Mouse (Mus musculus): ENCODE results near the gene March9.

Gene March9

DNA sequence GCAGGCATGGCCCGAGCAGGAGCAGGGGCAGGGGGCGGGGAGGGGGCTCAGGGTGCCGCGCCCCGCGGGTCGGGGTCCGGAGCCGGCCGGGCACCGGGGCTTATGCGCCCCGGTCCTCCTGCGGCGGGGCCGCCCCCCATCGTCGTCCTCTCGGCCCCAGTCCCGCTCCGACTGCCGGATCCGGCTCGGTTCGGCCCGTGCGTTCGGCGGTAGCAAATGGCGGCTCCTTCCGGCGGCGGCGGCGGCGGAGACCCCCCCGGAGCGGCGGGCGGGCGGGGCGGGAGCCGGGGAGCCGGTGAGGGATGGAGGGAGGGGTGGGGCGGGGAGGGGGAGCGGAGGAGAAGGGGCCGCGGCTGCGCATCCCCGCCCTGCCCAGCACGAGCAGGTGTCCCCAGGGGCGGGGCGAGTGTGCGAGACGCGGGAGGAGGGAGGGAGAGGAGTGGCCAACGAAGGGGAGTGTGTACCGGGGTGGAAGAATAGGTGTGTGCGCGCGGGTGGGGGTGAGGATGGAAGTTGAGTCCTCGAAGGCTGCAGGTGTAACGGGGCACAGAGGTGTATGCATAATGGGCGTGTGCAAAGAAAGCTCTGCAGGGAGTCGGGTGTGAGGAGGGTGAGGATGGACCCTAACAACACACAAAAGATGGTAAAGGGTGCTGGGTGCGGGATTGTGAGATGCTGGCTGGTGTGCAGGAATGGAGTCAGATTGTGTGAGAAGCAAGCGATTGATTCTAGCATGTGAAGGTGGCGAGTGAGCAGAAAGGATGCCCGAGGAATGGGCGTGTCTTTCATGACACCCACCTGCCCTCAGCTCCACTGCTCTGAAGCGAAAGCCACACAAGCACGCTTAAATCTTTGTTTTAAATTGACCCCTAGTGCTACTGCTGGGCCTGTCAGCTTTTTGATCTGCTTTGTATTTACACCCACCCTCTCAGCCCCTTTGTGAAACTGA, at the start of gene March9:
Gene March9, minus strand, starts transcription at position 217 of the 949 bp plus-strand sequence.
- peak; percentile 84 for DNase-seq

DNA sequence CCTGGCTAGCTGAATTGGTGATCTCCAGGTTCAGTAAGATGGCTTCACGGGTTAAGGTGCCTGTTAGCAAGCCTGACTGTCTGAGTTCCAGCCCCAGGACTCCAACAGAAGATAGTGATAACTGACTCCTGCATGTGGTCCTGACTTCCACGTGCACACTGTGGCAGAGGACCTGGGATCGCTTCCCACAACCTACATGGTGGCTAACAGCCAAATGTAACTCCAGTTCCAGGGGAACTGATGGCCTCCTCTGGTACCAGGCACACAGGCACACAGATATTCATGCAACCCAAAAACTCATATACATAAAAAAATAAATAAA, 48.2 kb upstream of the March9 start:
- no peak for DNase-seq

DNA sequence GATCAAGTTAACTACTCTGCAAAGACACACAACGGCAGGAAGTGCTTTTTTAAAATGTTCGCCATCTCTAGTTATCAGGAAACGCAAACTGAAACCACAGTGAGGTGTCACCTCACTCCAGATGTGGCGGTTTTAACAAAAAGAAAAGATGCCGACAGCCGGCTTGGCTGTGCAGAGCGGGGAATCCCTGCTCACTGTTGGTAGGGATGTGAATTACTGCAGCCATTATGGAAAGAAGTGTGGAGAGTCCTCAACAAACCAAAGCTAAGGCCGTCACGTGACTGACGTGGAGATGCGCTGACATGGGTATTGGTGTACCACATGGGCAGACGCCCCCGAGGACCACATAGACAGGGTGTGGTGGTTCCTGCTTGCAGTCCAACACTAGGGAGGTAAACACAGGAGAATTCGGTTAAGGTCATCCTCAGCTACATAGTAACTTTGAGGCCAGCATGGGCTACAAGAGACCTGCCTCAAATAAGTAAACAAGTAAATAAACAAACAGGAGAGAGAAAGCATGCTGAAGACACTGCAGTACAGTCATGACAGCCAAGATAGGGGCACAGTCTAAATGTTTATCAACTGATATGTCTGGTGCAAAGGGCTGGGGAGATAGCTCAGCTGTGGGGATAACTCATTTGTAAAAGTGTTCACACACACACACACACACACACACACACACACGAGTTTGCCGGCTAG, 47.7 kb upstream of the March9 start:
- DNase-seq = no peak

- DNase-seq = no peak
These were observed 43.6 kb upstream of the March9 start for GRCm38 (mm10) chr10:127103631-127104030.

GRCm38 (mm10) chr10:127101151-127101550, 41.2 kb upstream of the March9 start:
- no peak for DNase-seq

GRCm38 (mm10) chr10:127100414-127100813, 40.4 kb upstream of the March9 start:
- no peak for DNase-seq

GRCm38 (mm10) chr10:127099868-127100267, 39.9 kb upstream of the March9 start:
- DNase-seq = no peak

GRCm38 (mm10) chr10:127099191-127099590, 39.2 kb upstream of the March9 start:
- no peak for DNase-seq

DNA sequence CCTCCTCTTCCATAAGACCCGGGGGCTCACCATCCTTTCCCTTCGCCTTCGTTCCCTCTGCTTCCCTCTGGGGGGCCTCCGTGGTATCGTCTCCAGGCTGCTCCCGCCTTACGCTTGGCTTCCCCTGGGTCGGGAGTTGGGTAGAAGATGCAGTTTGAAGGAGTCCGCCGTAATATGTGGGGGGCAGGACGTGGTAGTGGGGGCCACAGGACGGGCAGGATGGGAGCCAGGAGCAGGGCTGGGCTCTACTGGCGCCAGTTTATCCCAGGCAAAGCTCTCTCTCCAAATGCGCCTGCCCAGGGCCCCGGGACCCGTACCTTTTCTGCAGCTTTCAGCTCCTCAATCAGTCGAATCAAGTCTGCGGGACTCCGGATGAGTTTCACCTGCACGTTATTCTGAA, 38.5 kb upstream of the March9 start:
- DNase-seq = no peak

DNA sequence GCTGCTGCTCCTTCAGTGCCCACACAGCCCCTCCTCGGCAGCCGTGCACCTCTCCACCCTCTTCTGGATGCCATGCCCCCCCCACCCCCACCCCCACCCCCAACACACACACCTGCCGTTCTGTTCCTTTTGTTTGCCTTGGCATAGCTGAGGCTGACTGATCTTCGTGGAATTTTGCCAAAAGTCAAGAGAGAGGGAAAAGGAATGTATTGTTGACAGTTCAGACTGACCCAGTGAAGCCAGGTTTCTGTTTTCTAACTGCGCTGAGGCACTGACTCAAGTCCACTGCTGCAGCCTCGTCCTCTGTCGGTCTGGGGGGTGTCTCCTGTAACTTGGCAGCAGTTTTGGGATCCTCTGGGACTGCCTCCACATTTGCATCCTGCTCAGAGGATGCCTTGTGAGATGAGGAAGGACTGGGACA, 34.4 kb upstream of the March9 start:
- DNase-seq = peak; percentile 41

- no peak for DNase-seq
These were observed 32.8 kb upstream of the March9 start for GRCm38 (mm10) chr10:127092742-127093141.

DNA sequence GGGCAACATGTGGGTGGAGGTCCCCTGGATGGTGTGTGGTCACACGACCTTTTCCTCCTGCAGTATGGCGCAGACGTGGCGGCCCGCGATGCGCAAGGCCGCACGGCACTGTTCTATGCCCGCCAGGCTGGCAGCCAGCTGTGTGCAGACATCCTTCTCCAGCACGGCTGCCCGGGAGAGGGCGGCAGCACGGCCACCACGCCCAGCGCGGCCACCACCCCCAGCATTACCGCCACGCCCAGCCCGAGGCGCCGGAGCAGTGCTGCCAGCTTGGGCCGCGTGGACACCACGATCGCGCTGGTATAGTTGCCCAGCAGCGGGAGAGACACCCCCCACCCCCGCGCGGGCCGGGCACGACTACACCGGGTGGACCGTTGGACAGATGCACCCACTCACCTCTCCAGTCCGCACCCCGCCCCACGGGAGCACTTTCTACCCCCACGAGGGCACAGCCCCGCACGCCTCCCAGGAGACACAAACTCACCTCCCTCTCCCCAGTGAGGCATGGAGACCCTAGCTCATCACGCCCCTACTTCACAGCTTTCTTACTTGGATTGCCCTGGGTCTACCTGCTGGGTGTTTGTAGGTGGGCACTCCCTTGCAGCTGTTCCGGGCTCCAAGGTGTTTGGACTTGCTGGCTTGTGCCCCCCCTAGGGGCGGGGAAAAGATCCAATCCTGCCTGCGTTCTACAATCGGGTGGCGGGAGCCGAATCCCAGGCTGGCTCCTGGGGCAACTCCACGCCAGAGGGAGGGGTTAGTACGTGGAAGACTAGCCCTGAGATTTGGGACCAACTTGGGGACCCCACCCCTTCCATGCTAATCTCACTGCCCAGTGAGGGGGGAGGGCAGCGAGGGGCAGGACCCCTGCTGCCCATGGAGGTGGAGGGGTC, 31.8 kb upstream of the March9 start:
- DNase-seq = peak; percentile 35

DNA sequence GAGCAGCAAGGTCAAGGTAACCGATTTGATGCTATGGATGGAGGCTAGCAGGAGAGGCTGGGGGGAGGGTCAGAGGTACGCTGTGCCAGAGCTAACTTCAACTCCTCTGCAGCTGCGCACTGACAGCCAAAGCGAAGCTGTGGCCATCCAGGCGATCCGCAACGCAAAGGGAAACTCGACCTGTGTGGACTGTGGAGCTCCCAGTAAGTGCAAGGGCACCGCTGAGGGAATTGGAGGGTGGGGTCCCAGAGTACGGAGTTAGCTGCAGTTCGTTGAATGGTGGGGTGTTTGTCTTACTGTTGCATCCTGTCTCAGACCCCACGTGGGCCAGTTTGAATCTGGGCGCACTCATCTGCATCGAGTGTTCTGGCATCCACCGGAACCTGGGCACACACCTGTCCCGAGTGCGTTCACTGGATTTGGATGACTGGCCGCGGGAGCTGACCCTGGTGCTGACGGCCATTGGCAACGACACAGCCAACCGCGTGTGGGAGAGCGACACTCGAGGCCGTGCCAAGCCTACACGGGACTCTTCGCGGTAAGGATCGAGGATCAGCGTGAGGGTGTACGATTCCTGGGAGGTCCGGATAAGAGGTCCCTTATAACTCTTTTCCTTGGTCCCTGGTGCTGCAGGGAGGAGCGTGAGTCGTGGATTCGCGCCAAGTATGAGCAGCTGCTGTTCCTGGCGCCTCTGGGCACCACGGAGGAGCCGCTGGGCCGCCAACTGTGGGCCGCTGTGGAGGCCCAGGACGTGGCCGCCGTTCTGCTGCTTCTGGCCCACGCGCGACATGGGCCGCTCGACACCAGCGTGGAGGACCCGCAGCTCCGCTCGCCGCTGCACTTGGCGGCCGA, 30.8 kb upstream of the March9 start:
- DNase-seq = peak; percentile 79

DNA sequence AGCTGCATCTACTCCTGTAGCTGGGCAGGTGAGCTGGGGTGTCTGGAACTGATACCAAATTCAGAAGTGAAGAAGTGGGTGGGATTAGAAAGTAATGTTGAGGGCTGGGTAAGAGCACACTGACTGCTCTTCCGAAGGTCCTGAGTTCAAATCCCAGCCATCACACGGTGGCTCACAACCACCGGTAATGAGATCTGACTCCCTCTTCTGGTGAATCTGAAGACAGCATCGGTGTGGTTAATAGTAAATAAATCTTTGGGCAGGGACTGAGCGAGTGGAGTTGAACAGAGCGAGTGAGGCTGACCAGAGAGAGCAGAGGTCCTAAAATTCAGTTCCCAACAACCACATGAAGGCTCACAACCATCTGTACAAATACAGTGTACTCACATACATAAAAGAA, 25.6 kb upstream of the March9 start:
- DNase-seq = no peak

GRCm38 (mm10) chr10:127085052-127085451, 25.1 kb upstream of the March9 start:
- DNase-seq = no peak

- DNase-seq = no peak
These were observed 23.9 kb upstream of the March9 start for GRCm38 (mm10) chr10:127083915-127084306.

GRCm38 (mm10) chr10:127083292-127083914, 23.4 kb upstream of the March9 start:
- no peak for DNase-seq

DNA sequence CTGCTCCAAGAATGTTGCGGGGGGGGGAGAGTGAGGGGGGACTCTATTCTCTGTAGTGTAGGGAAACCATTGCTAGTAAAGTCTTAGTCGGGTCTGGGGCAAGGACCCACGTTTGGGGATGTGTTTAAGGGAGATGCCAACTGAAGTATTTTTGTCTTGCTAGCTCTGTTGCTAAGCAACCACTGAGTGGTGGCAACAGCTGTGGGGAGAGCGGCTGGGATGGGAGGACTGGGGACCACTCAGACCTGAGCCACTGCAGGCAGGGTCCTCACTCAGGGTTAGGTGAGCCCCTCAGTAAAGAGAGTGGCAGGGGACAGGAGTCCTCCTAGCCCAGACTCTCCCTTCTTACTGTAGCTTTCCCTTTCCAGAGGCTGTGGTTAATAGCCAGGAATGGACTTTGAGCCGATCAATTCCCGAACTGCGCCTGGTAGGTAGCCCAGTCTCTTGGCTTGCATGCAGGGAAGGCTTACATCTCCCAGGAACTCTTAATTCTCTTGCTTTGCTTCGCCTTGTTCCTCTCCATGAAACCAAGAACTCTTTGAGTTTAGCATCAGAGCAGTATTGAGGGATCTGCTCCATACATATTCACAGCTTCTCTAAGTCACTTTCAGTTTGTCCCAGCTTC, 22.1 kb upstream of the March9 start:
- no peak for DNase-seq

DNA sequence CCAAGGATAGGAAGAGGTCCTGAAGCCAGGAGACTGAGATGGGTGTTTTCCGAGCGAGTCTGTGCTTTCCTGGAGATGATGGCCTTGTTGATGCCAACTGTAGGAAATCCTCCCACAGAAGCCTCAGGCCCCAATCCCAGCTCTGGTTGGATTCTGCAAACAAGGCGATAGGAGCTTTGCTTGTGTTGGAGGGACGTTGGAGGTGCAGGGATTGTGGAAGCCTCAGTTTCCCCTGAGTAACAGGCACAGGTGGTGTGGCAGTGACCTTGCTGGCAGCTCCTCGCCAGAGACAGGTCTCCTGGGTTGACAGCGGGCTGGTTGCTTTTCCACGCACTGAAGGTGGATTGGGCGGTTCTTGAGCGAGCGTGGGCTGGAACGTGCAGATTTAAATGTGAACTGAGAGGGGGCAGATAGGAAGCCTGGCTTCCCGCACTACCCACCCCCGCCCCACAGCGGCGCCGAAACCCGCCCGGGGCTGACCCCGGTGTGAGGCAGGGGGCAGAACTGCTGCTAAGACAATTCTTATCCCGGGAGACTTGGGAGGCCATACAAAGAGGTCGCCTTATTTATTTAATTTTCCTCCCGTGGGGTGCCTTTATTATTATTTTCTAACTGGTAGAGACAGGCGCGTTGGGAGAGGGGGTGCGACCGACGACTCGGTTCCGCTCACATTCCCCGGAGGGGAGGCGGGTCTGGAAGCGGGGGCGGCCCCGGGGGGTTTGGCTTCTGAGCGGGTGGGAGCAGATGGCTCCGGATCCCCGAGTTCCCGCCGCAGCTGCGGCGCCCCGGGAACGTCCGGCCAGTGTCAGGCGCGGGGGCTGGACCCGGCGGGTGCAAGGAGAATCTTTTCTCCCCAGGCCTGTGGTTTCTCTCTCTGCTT, 21.2 kb upstream of the March9 start:
- DNase-seq = no peak

All from kidney, adult 9 months (tissue).